8 mouse cellular contexts compared by ENCODE assay signal in genomic region chr4:154855721-154856479, GRCm38 (mm10). TPM values are rescaled to one million over a fixed set of nuclear protein-coding genes. Genes with fewer than 3 reads are reported as not detected.
DNase-seq lines count a peak whose midpoint lies in the region; ATAC-seq lines count a peak whose summit lies in the region.

No protein-coding gene starts in this region.

- H3K36me3 ChIP-seq in forebrain, embryonic 11.5 days (ENCODE audit: control insufficient read depth, insufficient read depth, low read length): no peaks in the 10 kb centered on the region
- no peaks in the 10 kb centered on the region for H3K36me3 ChIP-seq in heart, embryonic 14.5 days (ENCODE audit: control insufficient read depth, insufficient read depth, low read length)
- no peaks in the 10 kb centered on the region for H3K36me3 ChIP-seq in kidney, embryonic 15.5 days
- H3K36me3 ChIP-seq in limb, embryonic 13.5 days: no peaks in the 10 kb centered on the region
- H3K36me3 ChIP-seq in midbrain, embryonic 13.5 days: no peaks in the 10 kb centered on the region
- no peaks in the 10 kb centered on the region for H3K36me3 ChIP-seq in stomach, embryonic 14.5 days (ENCODE audit: control insufficient read depth, insufficient read depth, low read length)

- WGBS in forebrain, embryonic 11.5 days: under 1% methylated on average over 92 of the region's 110 CpGs
- WGBS in heart, embryonic 14.5 days: under 1% methylated on average over 101 of the region's 110 CpGs
- WGBS in kidney, embryonic 15.5 days: under 1% methylated on average over 108 of the region's 110 CpGs
- under 1% methylated on average over 106 of the region's 110 CpGs for WGBS in limb, embryonic 13.5 days
- WGBS in midbrain, embryonic 13.5 days: under 1% methylated on average over 107 of the region's 110 CpGs
- under 1% methylated on average over 94 of the region's 110 CpGs for WGBS in stomach, embryonic 14.5 days

- H3K4me3 ChIP-seq in brown adipose tissue, adult 24 weeks (ENCODE audit: insufficient read depth, low read depth, low read length): peak overlapping the region; percentile 39
- peak overlapping the region; percentile 46 for H3K4me3 ChIP-seq in forebrain, embryonic 11.5 days (ENCODE audit: low read depth, low read length)
- H3K4me3 ChIP-seq in heart, embryonic 14.5 days (ENCODE audit: control insufficient read depth in 1 of 2, insufficient read depth in 1 of 2, low read depth in 1 of 2, low read length in 2 of 2): peak overlapping the region; percentile 51 to 56
- peak overlapping the region; percentile 58 for H3K4me3 ChIP-seq in kidney, embryonic 15.5 days (replicated peaks)
- peak overlapping the region; percentile 52 for H3K4me3 ChIP-seq in limb, embryonic 13.5 days
- H3K4me3 ChIP-seq in midbrain, embryonic 13.5 days (replicated peaks): peak overlapping the region; percentile 51
- peak overlapping the region; percentile 46 for H3K4me3 ChIP-seq in stomach, embryonic 14.5 days (ENCODE audit: low read depth, low read length)

- H3K4me2 ChIP-seq in forebrain, embryonic 11.5 days (ENCODE audit: low read depth, low read length, severe bottlenecking): peak overlapping the region; percentile 84
- H3K4me2 ChIP-seq in heart, embryonic 14.5 days (ENCODE audit: low read length): peak overlapping the region; percentile 83
- H3K4me2 ChIP-seq in kidney, embryonic 15.5 days: peak overlapping the region; percentile 94
- peak overlapping the region; percentile 89 for H3K4me2 ChIP-seq in limb, embryonic 13.5 days (replicated peaks)
- peak overlapping the region; percentile 79 for H3K4me2 ChIP-seq in midbrain, embryonic 13.5 days (replicated peaks)
- peak overlapping the region; percentile 95 for H3K4me2 ChIP-seq in stomach, embryonic 14.5 days (replicated peaks; ENCODE audit: low read depth, low read length)

- no peak overlapping the region for H3K27ac ChIP-seq in brown adipose tissue, adult 24 weeks (replicated peaks; ENCODE audit: low read depth, low read length)
- H3K27ac ChIP-seq in forebrain, embryonic 11.5 days (ENCODE audit: low read depth, low read length): no peak overlapping the region
- H3K27ac ChIP-seq in heart, embryonic 14.5 days (replicated peaks in 1 of 2; ENCODE audit: control insufficient read depth in 1 of 2, insufficient read depth in 1 of 2, low read depth in 2 of 2, low read length in 2 of 2): no peak overlapping the region
- no peak overlapping the region for H3K27ac ChIP-seq in kidney, embryonic 15.5 days
- H3K27ac ChIP-seq in limb, embryonic 13.5 days: no peak overlapping the region
- H3K27ac ChIP-seq in midbrain, embryonic 13.5 days: peak overlapping the region; percentile 90
- no peak overlapping the region for H3K27ac ChIP-seq in stomach, embryonic 14.5 days (ENCODE audit: low read length)

- peak overlapping the region; percentile 64 for H3K9ac ChIP-seq in forebrain, embryonic 11.5 days (ENCODE audit: low read length)
- H3K9ac ChIP-seq in heart, embryonic 14.5 days (ENCODE audit: low read length): peak overlapping the region; percentile 54
- peak overlapping the region; percentile 40 for H3K9ac ChIP-seq in kidney, embryonic 15.5 days
- H3K9ac ChIP-seq in limb, embryonic 13.5 days: peak overlapping the region; percentile 62
- H3K9ac ChIP-seq in midbrain, embryonic 13.5 days (replicated peaks): peak overlapping the region; percentile 72
- H3K9ac ChIP-seq in stomach, embryonic 14.5 days (replicated peaks; ENCODE audit: low read depth, low read length): peak overlapping the region; percentile 3; the same call in 1 of the 2 replicates

- peaks cover 25% of the 10 kb centered on the region for H3K27me3 ChIP-seq in forebrain, embryonic 11.5 days (ENCODE audit: control insufficient read depth, insufficient read depth, low read length)
- peaks cover 41% of the 10 kb centered on the region for H3K27me3 ChIP-seq in heart, embryonic 14.5 days (ENCODE audit: control insufficient read depth, insufficient read depth, low read length)
- H3K27me3 ChIP-seq in kidney, embryonic 15.5 days: peaks cover 66% of the 10 kb centered on the region
- peaks cover 55% of the 10 kb centered on the region for H3K27me3 ChIP-seq in limb, embryonic 13.5 days
- peaks cover 57% of the 10 kb centered on the region for H3K27me3 ChIP-seq in midbrain, embryonic 13.5 days
- H3K27me3 ChIP-seq in stomach, embryonic 14.5 days (ENCODE audit: control insufficient read depth, insufficient read depth, low read length): peaks cover 15% of the 10 kb centered on the region

- H3K9me3 ChIP-seq in forebrain, embryonic 11.5 days (ENCODE audit: control insufficient read depth, low read length): no peaks in the 10 kb centered on the region
- 0 out of 2 replicates have a peak, but pooled peaks cover 3% of the 10 kb centered on the region for H3K9me3 ChIP-seq in heart, embryonic 14.5 days (ENCODE audit: control insufficient read depth, low read length)
- H3K9me3 ChIP-seq in kidney, embryonic 15.5 days (replicated peaks): no peaks in the 10 kb centered on the region
- H3K9me3 ChIP-seq in limb, embryonic 13.5 days: no peaks in the 10 kb centered on the region
- H3K9me3 ChIP-seq in midbrain, embryonic 13.5 days: no peaks in the 10 kb centered on the region
- no peaks in the 10 kb centered on the region; the same call in 1 of the 2 replicates for H3K9me3 ChIP-seq in stomach, embryonic 14.5 days (ENCODE audit: control insufficient read depth, low read depth, low read length)

- H3K4me1 ChIP-seq in brown adipose tissue, adult 24 weeks (ENCODE audit: control insufficient read depth, insufficient read depth, insufficient read length, low read length): no peaks in the 10 kb centered on the region
- peaks cover 7% of the 10 kb centered on the region for H3K4me1 ChIP-seq in forebrain, embryonic 11.5 days (replicated peaks; ENCODE audit: control insufficient read depth, insufficient read depth, low read length)
- H3K4me1 ChIP-seq in heart, embryonic 14.5 days (ENCODE audit: control insufficient read depth in 2 of 2, insufficient read depth in 2 of 2, low read length in 2 of 2): peaks cover 5% of the 10 kb centered on the region in 2 experiments; a peak in 3 of 4 replicates
- H3K4me1 ChIP-seq in kidney, embryonic 15.5 days: peaks cover 16% of the 10 kb centered on the region
- H3K4me1 ChIP-seq in limb, embryonic 13.5 days: peaks cover 16% of the 10 kb centered on the region
- peaks cover 13% of the 10 kb centered on the region for H3K4me1 ChIP-seq in midbrain, embryonic 13.5 days (replicated peaks)
- peaks cover 8% of the 10 kb centered on the region; the same call in 1 of the 2 replicates for H3K4me1 ChIP-seq in stomach, embryonic 14.5 days (ENCODE audit: control insufficient read depth, insufficient read depth, low read length)

- peak; percentile 61 for DNase-seq in CD4-positive helper T cell, adult 2 months (ENCODE audit: low read depth, low spot score)
- DNase-seq in forebrain, embryonic 11.5 days (ENCODE audit: low spot score): peak; percentile 95

- ATAC-seq in forebrain, embryonic 11.5 days (replicated peaks; ENCODE audit: low FRiP score): peak; percentile 93
- peak; percentile 54; the same call in 1 of the 2 replicates for ATAC-seq in heart, embryonic 14.5 days (ENCODE audit: insufficient number of reproducible peaks, insufficient read depth, low FRiP score, low read depth)
- ATAC-seq in kidney, embryonic 15.5 days (replicated peaks; ENCODE audit: low FRiP score): peak; percentile 93
- peak; percentile 90 for ATAC-seq in limb, embryonic 13.5 days (ENCODE audit: low FRiP score, low read depth)
- peak; percentile 98 for ATAC-seq in midbrain, embryonic 13.5 days
- ATAC-seq in stomach, embryonic 14.5 days (ENCODE audit: insufficient number of reproducible peaks, insufficient read depth, low FRiP score, low read depth): peak; percentile 90

RNA-seq across cellular contexts. Expression of gene Mmel1, which starts 13.5 kb away (rescaled TPM):
- not detected in 2 replicates for polyA plus RNA-seq in brown adipose tissue, adult 24 weeks (2012; ENCODE audit: insufficient read depth, insufficient read length, missing spikeins)
- 0.21 TPM in 1 of 2 replicates, not detected in the other for polyA plus RNA-seq in forebrain, embryonic 11.5 days (2014; fragmentation: Nextera tagmentation; extraction: Ambion mirVana)
- 0.22 and 0.71 TPM in 2 replicates for polyA plus RNA-seq in heart, embryonic 14.5 days (2014; fragmentation: Nextera tagmentation; extraction: Ambion mirVana)
- polyA plus RNA-seq in kidney, embryonic 15.5 days (2015; fragmentation: Nextera tagmentation; extraction: Ambion mirVana): 0.22 and 0.42 TPM in 2 replicates
- 0.05 and 0.23 TPM in 2 replicates for polyA plus RNA-seq in limb, embryonic 13.5 days (2015; fragmentation: Nextera tagmentation; extraction: Ambion mirVana)
- polyA plus RNA-seq in midbrain, embryonic 13.5 days (2015; fragmentation: Nextera tagmentation; extraction: Ambion mirVana): 0.32 and 0.35 TPM in 2 replicates
- polyA plus RNA-seq in stomach, embryonic 14.5 days (2014; fragmentation: Nextera tagmentation; extraction: Ambion mirVana): 0.12 TPM in 1 of 2 replicates, not detected in the other

RNA-seq across cellular contexts. Expression of gene Ttc34, which starts 18.6 kb away (rescaled TPM):
- not detected in 2 replicates for polyA plus RNA-seq in brown adipose tissue, adult 24 weeks (2012; ENCODE audit: insufficient read depth, insufficient read length, missing spikeins)
- 0.11 and 0.20 TPM in 2 replicates for polyA plus RNA-seq in forebrain, embryonic 11.5 days (2014; fragmentation: Nextera tagmentation; extraction: Ambion mirVana)
- 0.22 and 0.27 TPM in 2 replicates for polyA plus RNA-seq in heart, embryonic 14.5 days (2014; fragmentation: Nextera tagmentation; extraction: Ambion mirVana)
- 0.18 and 0.99 TPM in 2 replicates for polyA plus RNA-seq in kidney, embryonic 15.5 days (2015; fragmentation: Nextera tagmentation; extraction: Ambion mirVana)
- polyA plus RNA-seq in limb, embryonic 13.5 days (2015; fragmentation: Nextera tagmentation; extraction: Ambion mirVana): 0.27 and 0.32 TPM in 2 replicates
- polyA plus RNA-seq in midbrain, embryonic 13.5 days (2015; fragmentation: Nextera tagmentation; extraction: Ambion mirVana): 0.62 and 0.70 TPM in 2 replicates
- 0.29 and 0.55 TPM in 2 replicates for polyA plus RNA-seq in stomach, embryonic 14.5 days (2014; fragmentation: Nextera tagmentation; extraction: Ambion mirVana)

RNA-seq across cellular contexts. Expression of gene Fam213b, which starts 43.0 kb away (rescaled TPM):
- polyA plus RNA-seq in brown adipose tissue, adult 24 weeks (2012; ENCODE audit: insufficient read depth, insufficient read length, missing spikeins): 22.6 and 33.5 TPM in 2 replicates
- 29.4 and 32.0 TPM in 2 replicates for polyA plus RNA-seq in forebrain, embryonic 11.5 days (2014; fragmentation: Nextera tagmentation; extraction: Ambion mirVana)
- 52.1 and 56.8 TPM in 2 replicates for polyA plus RNA-seq in heart, embryonic 14.5 days (2014; fragmentation: Nextera tagmentation; extraction: Ambion mirVana)
- polyA plus RNA-seq in kidney, embryonic 15.5 days (2015; fragmentation: Nextera tagmentation; extraction: Ambion mirVana): 34.1 and 40.6 TPM in 2 replicates
- 44.3 and 45.1 TPM in 2 replicates for polyA plus RNA-seq in limb, embryonic 13.5 days (2015; fragmentation: Nextera tagmentation; extraction: Ambion mirVana)
- polyA plus RNA-seq in midbrain, embryonic 13.5 days (2015; fragmentation: Nextera tagmentation; extraction: Ambion mirVana): 43.4 and 46.9 TPM in 2 replicates
- 40.1 and 42.5 TPM in 2 replicates for polyA plus RNA-seq in stomach, embryonic 14.5 days (2014; fragmentation: Nextera tagmentation; extraction: Ambion mirVana)

Comparison
In these comparisons a context has a peak if more than half of its experiments do, and no peak if none do; other contexts are left out.
1. H3K9ac ChIP-seq: peak in every context shown above with its lines; median percentile 72 in midbrain, embryonic 13.5 days; 64 in forebrain, embryonic 11.5 days; 62 in limb, embryonic 13.5 days; 54 in heart, embryonic 14.5 days; 40 in kidney, embryonic 15.5 days; 3 in stomach, embryonic 14.5 days.